Mouse (Mus musculus): Measurements from ENCODE around the gene Atg101. TPM values are rescaled to one million over a fixed set of nuclear protein-coding genes. Genes with fewer than 3 reads are reported as not detected.

Atg101 gene
- total RNA-seq, 2 experiments from 2014 or later, result 50.6 to 53.3 TPM

DNA sequence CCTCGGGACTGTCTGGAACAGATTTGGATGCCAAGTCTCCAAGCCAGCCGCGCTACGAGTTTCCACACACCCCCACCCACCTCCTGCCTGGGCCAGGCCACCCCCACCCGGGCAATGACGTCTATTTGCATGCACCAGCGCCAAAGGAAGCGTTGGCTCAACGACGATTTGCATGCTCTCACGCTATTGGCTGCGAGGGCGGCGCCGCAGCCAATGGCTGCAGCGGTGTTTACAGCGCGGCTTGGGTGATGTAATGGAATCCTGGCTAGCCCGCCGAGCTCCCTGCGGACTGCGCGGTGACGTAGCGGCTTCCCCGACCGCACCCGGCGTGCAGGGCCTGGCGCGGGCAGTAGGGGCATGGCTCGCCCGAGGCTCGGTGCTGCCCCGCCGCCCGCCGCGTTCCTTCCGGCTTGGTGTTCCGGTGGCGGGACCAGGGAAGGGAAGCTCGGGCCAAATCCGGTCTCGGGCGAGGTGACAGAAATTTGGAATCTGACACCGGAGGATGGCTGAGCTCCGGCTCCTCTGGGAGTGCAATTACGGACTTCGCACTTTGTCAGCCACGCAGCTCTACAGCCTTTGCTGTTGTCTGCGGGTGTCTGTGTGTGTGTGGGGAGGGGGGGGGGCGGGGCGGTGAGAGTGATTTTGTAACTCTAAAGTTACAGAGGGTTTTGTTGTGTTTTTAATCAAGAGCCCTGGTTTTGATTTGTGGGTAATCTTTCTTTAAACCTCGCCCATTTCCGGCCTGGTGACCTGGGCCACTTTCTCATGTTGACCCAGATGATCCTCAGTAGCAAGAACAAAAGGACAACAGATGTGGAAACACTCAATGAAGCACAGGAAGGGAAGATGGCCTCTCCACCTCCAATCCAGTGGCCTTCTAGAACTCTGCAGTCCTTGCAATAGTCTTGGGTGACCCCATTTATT is 37.6 kb upstream of the Atg101 start:
- DNase-seq (ENCODE audit: low spot score in 2 of 2), result peak; percentile 95 to 98
- peak overlapping the region; percentile 63 for H3K4me3 ChIP-seq
- H3K27ac ChIP-seq, result peak overlapping the region; percentile 97
- TF ChIP-seq CTCF (conservative IDR thresholded peaks at IDR 0.05), result peak; percentile 72

- no peak for DNase-seq (ENCODE audit: low spot score in 2 of 2)
- Histone ChIP-seq H3K27ac (peak overlapping the region; percentile 97), H3K4me3 (no peak overlapping the region)
- TF ChIP-seq CTCF (conservative IDR thresholded peaks at IDR 0.05), result no peak
These were observed 36.9 kb upstream of the Atg101 start for GRCm38 (mm10) chr15:101247155-101247498.

- TF ChIP-seq CTCF (conservative IDR thresholded peaks at IDR 0.05), result no peak
- peak overlapping the region; percentile 46; the same call in 1 of the 2 replicates for H3K27ac ChIP-seq
- DNase-seq (ENCODE audit: low spot score in 2 of 2), result no peak
- H3K4me3 ChIP-seq, result no peak overlapping the region
These were observed 35.9 kb upstream of the Atg101 start for GRCm38 (mm10) chr15:101248029-101248710.

GRCm38 (mm10) chr15:101250220-101250800 is 33.8 kb upstream of the Atg101 start:
- TF ChIP-seq CTCF (conservative IDR thresholded peaks at IDR 0.05), result no peak
- no peak for DNase-seq (ENCODE audit: low spot score in 2 of 2)
- no peak overlapping the region for H3K27ac ChIP-seq
- H3K4me3 ChIP-seq, result no peak overlapping the region

DNA sequence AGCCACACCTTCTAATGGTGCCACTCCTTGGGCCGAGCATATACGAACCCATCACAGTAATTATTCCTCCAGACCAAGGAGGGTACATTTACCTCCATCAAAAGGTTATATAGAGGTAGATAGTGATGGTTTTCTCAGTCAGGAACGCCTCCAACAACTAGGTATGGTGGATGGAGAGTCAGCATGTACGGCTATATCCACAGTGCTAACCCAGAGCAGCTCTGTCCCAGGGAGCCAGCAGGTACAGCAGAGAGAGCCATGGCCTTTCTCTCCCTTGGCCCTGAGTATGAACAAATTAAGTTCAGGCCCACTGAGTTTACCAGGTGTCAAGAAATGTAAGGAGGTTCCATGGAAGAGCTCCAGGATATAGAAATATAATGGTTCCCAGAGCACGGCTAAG is 32.1 kb upstream of the Atg101 start:
- no peak for TF ChIP-seq CTCF (conservative IDR thresholded peaks at IDR 0.05)
- no peak overlapping the region for H3K27ac ChIP-seq
- no peak for DNase-seq (ENCODE audit: low spot score in 2 of 2)
- H3K4me3 ChIP-seq, result no peak overlapping the region

DNA sequence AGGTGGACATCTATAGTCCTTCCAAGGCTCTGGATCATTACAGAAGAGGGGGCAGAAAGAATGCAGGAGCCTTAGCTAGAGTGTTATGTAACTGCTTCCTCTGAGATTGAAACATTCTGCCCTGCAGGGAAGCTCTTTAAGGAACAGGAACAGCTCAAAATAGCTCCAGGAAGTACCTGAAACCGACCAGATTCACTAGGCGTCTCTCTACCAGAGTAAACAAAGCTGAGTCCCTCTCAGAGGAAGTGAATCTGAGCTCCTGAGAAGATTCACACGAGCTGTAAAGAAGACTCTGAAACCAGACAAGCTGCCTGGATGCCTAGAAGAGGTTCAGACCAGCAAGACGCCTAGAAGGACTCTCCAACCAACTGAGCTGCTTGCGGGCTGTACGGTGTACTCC is 31.5 kb upstream of the Atg101 start:
- Histone ChIP-seq H3K27ac (no peak overlapping the region), H3K4me3 (no peak overlapping the region)
- TF ChIP-seq CTCF (conservative IDR thresholded peaks at IDR 0.05), result no peak
- no peak for DNase-seq (ENCODE audit: low spot score in 2 of 2)

DNA sequence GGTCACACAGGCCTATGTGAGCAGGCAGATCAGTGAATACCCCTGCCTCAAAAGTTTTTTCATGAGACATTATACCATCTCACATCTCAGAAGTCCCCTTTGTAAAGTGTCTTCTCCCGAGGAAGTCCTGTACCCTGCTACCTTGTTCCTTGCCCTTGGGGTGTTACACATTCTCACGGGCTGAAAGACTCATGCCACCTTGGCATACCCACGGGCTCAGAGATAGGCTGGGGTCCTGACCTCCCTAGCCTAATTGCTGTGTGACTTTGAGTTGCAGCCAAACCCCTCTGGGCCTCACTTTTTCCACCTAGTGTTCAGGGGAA is 30.5 kb upstream of the Atg101 start:
- no peak for TF ChIP-seq CTCF (conservative IDR thresholded peaks at IDR 0.05)
- Histone ChIP-seq H3K27ac (peak overlapping the region; percentile 91), H3K4me3 (peak overlapping the region; percentile 67)
- no peak for DNase-seq (ENCODE audit: low spot score in 2 of 2)

GRCm38 (mm10) chr15:101253886-101254795 is 29.9 kb upstream of the Atg101 start, which contains the start of gene Nr4a1:
Nr4a1 (plus strand) TSS chr15:101254269.
- H3K27ac ChIP-seq, result peak within 1 kb of the TSS; percentile 91
- peak; percentile 63 to 81 for DNase-seq (ENCODE audit: low spot score in 2 of 2)
- H3K4me3 ChIP-seq, result peak within 1 kb of the TSS; percentile 67
- TF ChIP-seq CTCF (conservative IDR thresholded peaks at IDR 0.05), result 0 out of 2 replicates have a peak, but pooled peaks have one; percentile 6

DNA sequence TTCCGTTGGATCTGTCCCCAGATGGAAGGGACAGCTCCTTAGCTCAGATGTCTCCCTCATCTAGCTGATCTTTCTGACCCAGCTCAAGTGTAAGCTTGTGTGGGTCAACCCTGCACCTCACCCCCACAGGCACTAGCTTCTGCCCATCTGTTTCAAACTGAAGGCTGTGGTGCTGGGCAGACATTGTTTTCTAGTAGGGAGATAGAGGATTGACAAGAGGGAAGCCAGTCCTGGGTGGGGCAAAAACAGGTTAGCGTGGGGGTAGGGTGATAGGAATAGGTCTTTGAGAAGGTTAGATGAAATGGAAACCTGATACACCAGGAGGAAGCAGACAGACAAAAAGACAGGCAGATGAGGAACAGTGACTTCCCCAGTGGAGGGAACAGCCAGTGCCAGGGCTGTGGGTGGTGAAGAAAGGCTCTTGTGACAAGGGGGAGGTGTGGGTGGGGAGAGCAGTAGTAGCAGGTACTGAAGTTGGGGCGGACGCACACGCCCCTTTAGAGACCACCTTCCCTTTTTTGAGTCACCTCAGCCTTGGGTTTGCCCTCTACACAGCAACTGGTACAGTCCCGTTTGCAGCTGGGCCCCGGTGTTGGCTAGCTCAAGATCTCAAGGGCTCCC is 28.1 kb upstream of the Atg101 start:
- no peak for TF ChIP-seq CTCF (conservative IDR thresholded peaks at IDR 0.05)
- DNase-seq (ENCODE audit: low spot score in 2 of 2), result no peak
- Histone ChIP-seq H3K27ac (no peak overlapping the region), H3K4me3 (no peak overlapping the region)

GRCm38 (mm10) chr15:101256463-101257206 is 27.4 kb upstream of the Atg101 start:
- Histone ChIP-seq H3K27ac (no peak overlapping the region), H3K4me3 (no peak overlapping the region)
- no peak for DNase-seq (ENCODE audit: low spot score in 2 of 2)
- no peak for TF ChIP-seq CTCF (conservative IDR thresholded peaks at IDR 0.05)

GRCm38 (mm10) chr15:101258420-101258819 is 25.7 kb upstream of the Atg101 start:
- no peak overlapping the region for H3K27ac ChIP-seq
- TF ChIP-seq CTCF (conservative IDR thresholded peaks at IDR 0.05), result no peak
- DNase-seq (ENCODE audit: low spot score in 2 of 2), result no peak
- H3K4me3 ChIP-seq, result no peak overlapping the region

Measured in layer of hippocampus, adult 2 months (tissue).